Mouse (Mus musculus): Measurements from ENCODE around the gene Pyroxd2. TPM values are rescaled to one million over a fixed set of nuclear protein-coding genes. Genes with fewer than 3 reads are reported as not detected.

Gene Pyroxd2
- polyA plus RNA-seq, 1 experiment from 2014 or later, result 1.5 TPM

- no peak overlapping the region for H3K4me2 ChIP-seq (ENCODE audit: low read length)
- peak; percentile 17 for DNase-seq
- H3K4me1 ChIP-seq (ENCODE audit: control insufficient read depth, insufficient read depth, low read length), result peaks cover 9% of the 10 kb centered on the region; the same call in 1 of the 2 replicates
- H3K27me3 ChIP-seq (ENCODE audit: control insufficient read depth, insufficient read depth, low read length), result no peaks in the 10 kb centered on the region
- no peaks in the 10 kb centered on the region for H3K36me3 ChIP-seq (ENCODE audit: control insufficient read depth, insufficient read depth, low read length)
- no peaks in the 10 kb centered on the region for H3K9me3 ChIP-seq (ENCODE audit: control insufficient read depth, low read length)
- H3K27ac ChIP-seq (replicated peaks; ENCODE audit: low read depth, low read length), result no peak overlapping the region
- no peak overlapping the region for H3K9ac ChIP-seq (replicated peaks; ENCODE audit: low read length)
- no peak for ATAC-seq (ENCODE audit: low FRiP score, low TSS enrichment)
- H3K4me3 ChIP-seq (replicated peaks; ENCODE audit: low read depth, low read length), result no peak overlapping the region
- WGBS, result 80% methylated on average over 15 of the region's 15 CpGs
Observed at GRCm38 (mm10) chr19:42755148-42755870, 2.7 kb upstream of the Pyroxd2 start.

- H3K36me3 ChIP-seq (ENCODE audit: control insufficient read depth, insufficient read depth, low read length), result no peaks in the 10 kb centered on the region
- peaks cover 9% of the 10 kb centered on the region; the same call in 1 of the 2 replicates for H3K4me1 ChIP-seq (ENCODE audit: control insufficient read depth, insufficient read depth, low read length)
- no peaks in the 10 kb centered on the region for H3K9me3 ChIP-seq (ENCODE audit: control insufficient read depth, low read length)
- DNase-seq, result peak; percentile 72
- ATAC-seq (ENCODE audit: low FRiP score, low TSS enrichment), result peak; percentile 25; the same call in 1 of the 2 replicates
- H3K4me3 ChIP-seq (replicated peaks; ENCODE audit: low read depth, low read length), result no peak overlapping the region
- no peaks in the 10 kb centered on the region for H3K27me3 ChIP-seq (ENCODE audit: control insufficient read depth, insufficient read depth, low read length)
- WGBS, result 30% methylated on average over 11 of the region's 11 CpGs
- H3K27ac ChIP-seq (replicated peaks; ENCODE audit: low read depth, low read length), result peak overlapping the region; percentile 58; the same call in 1 of the 2 replicates
- no peak overlapping the region for H3K9ac ChIP-seq (replicated peaks; ENCODE audit: low read length)
- peak overlapping the region; percentile 50 for H3K4me2 ChIP-seq (ENCODE audit: low read length)
Observed at GRCm38 (mm10) chr19:42753141-42753917, 754 bp upstream of the Pyroxd2 start.

DNA sequence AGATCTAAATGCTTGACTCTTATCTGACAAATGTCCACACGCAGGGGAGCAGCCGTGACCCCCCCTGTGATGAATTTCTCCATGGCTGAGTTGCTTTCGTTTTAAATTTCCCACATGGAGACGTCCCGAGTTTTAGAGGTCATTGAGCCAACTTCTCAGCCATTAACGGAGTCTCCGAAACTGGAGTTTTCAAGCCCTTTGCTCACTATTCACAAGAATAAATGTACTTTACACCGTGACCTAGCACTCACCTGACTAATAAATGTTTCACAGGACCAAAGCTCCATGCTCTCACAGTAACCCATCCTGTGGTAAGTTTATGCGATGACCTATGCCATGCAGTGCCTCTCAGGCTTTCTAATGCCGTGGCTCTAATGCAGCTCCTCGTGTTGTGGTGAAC, 2.4 kb downstream of the Pyroxd2 start:
- Histone ChIP-seq H3K27me3 (ENCODE audit: control insufficient read depth, insufficient read depth, low read length) (no peaks in the 10 kb centered on the region), H3K4me1 (ENCODE audit: control insufficient read depth, insufficient read depth, low read length) (peaks cover 9% of the 10 kb centered on the region; the same call in 1 of the 2 replicates), H3K27ac (replicated peaks; ENCODE audit: low read depth, low read length) (no peak overlapping the region), H3K36me3 (ENCODE audit: control insufficient read depth, insufficient read depth, low read length) (no peaks in the 10 kb centered on the region), H3K4me2 (ENCODE audit: low read length) (no peak overlapping the region), H3K9me3 (ENCODE audit: control insufficient read depth, low read length) (no peaks in the 10 kb centered on the region), H3K4me3 (replicated peaks; ENCODE audit: low read depth, low read length) (no peak overlapping the region), H3K9ac (replicated peaks; ENCODE audit: low read length) (no peak overlapping the region)
- ATAC-seq (ENCODE audit: low FRiP score, low TSS enrichment) (no peak), DNase-seq (no peak)
- 80% methylated on average over 11 of the region's 11 CpGs for WGBS

GRCm38 (mm10) chr19:42746702-42747101, 5.9 kb downstream of the Pyroxd2 start:
- H3K27ac ChIP-seq (replicated peaks; ENCODE audit: low read depth, low read length), result no peak overlapping the region
- H3K4me3 ChIP-seq (replicated peaks; ENCODE audit: low read depth, low read length), result no peak overlapping the region
- no peaks in the 10 kb centered on the region for H3K36me3 ChIP-seq (ENCODE audit: control insufficient read depth, insufficient read depth, low read length)
- H3K9me3 ChIP-seq (ENCODE audit: control insufficient read depth, low read length), result no peaks in the 10 kb centered on the region
- H3K4me1 ChIP-seq (ENCODE audit: control insufficient read depth, insufficient read depth, low read length), result peaks cover 10% of the 10 kb centered on the region; the same call in 1 of the 2 replicates
- H3K4me2 ChIP-seq (ENCODE audit: low read length), result no peak overlapping the region
- DNase-seq (no peak), ATAC-seq (ENCODE audit: low FRiP score, low TSS enrichment) (no peak)
- H3K27me3 ChIP-seq (ENCODE audit: control insufficient read depth, insufficient read depth, low read length), result no peaks in the 10 kb centered on the region
- no peak overlapping the region for H3K9ac ChIP-seq (replicated peaks; ENCODE audit: low read length)
- WGBS, result 88% methylated on average over 8 of the region's 8 CpGs

GRCm38 (mm10) chr19:42745869-42746224, 6.7 kb downstream of the Pyroxd2 start:
- Histone ChIP-seq H3K4me3 (replicated peaks; ENCODE audit: low read depth, low read length) (no peak overlapping the region), H3K4me2 (ENCODE audit: low read length) (no peak overlapping the region), H3K27ac (replicated peaks; ENCODE audit: low read depth, low read length) (no peak overlapping the region), H3K4me1 (ENCODE audit: control insufficient read depth, insufficient read depth, low read length) (peaks cover 7% of the 10 kb centered on the region; the same call in 1 of the 2 replicates), H3K9ac (replicated peaks; ENCODE audit: low read length) (no peak overlapping the region), H3K9me3 (ENCODE audit: control insufficient read depth, low read length) (no peaks in the 10 kb centered on the region), H3K27me3 (ENCODE audit: control insufficient read depth, insufficient read depth, low read length) (no peaks in the 10 kb centered on the region), H3K36me3 (ENCODE audit: control insufficient read depth, insufficient read depth, low read length) (no peaks in the 10 kb centered on the region)
- 90% methylated on average over 4 of the region's 4 CpGs for WGBS
- DNase-seq (no peak), ATAC-seq (ENCODE audit: low FRiP score, low TSS enrichment) (no peak)

GRCm38 (mm10) chr19:42745084-42745868, 7.3 kb downstream of the Pyroxd2 start:
- no peak for DNase-seq
- Histone ChIP-seq H3K4me1 (ENCODE audit: control insufficient read depth, insufficient read depth, low read length) (peaks cover 7% of the 10 kb centered on the region; the same call in 1 of the 2 replicates), H3K9ac (replicated peaks; ENCODE audit: low read length) (no peak overlapping the region), H3K4me3 (replicated peaks; ENCODE audit: low read depth, low read length) (no peak overlapping the region), H3K9me3 (ENCODE audit: control insufficient read depth, low read length) (no peaks in the 10 kb centered on the region), H3K4me2 (ENCODE audit: low read length) (no peak overlapping the region), H3K36me3 (ENCODE audit: control insufficient read depth, insufficient read depth, low read length) (no peaks in the 10 kb centered on the region), H3K27me3 (ENCODE audit: control insufficient read depth, insufficient read depth, low read length) (no peaks in the 10 kb centered on the region), H3K27ac (replicated peaks; ENCODE audit: low read depth, low read length) (no peak overlapping the region)
- ATAC-seq (ENCODE audit: low FRiP score, low TSS enrichment), result no peak
- 72% methylated on average over 9 of the region's 9 CpGs for WGBS

DNA sequence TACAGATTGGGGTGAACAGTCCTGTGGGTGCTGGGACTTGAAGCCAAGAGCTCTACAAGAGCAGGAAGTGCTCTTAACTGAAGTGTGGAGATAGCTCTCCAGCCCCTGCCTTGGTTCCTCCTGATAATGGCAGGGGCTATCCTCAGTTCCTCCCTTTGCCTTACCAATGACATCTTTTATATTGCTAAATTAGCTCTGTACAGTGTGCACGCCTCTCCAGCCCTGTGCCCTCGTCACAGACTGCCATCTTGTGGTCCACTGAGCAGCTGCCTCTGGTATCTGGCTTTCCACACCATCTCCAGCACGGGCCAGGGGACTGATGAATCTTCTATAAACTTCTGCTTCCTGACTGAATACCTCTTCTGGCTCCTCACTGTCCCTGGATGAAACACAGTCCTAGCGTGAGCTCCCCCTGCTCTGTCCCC, 8.4 kb downstream of the Pyroxd2 start:
- ATAC-seq (ENCODE audit: low FRiP score, low TSS enrichment), result peak; percentile 63; the same call in 1 of the 2 replicates
- peak; percentile 79 for DNase-seq
- peaks cover 7% of the 10 kb centered on the region; the same call in 1 of the 2 replicates for H3K4me1 ChIP-seq (ENCODE audit: control insufficient read depth, insufficient read depth, low read length)
- no peaks in the 10 kb centered on the region for H3K27me3 ChIP-seq (ENCODE audit: control insufficient read depth, insufficient read depth, low read length)
- H3K4me2 ChIP-seq (ENCODE audit: low read length), result no peak overlapping the region
- 28% methylated on average over 4 of the region's 4 CpGs for WGBS
- no peaks in the 10 kb centered on the region for H3K36me3 ChIP-seq (ENCODE audit: control insufficient read depth, insufficient read depth, low read length)
- no peak overlapping the region for H3K9ac ChIP-seq (replicated peaks; ENCODE audit: low read length)
- no peak overlapping the region for H3K27ac ChIP-seq (replicated peaks; ENCODE audit: low read depth, low read length)
- H3K4me3 ChIP-seq (replicated peaks; ENCODE audit: low read depth, low read length), result no peak overlapping the region
- no peaks in the 10 kb centered on the region for H3K9me3 ChIP-seq (ENCODE audit: control insufficient read depth, low read length)

GRCm38 (mm10) chr19:42743261-42743660, 9.3 kb downstream of the Pyroxd2 start:
- Histone ChIP-seq H3K27ac (replicated peaks; ENCODE audit: low read depth, low read length) (no peak overlapping the region), H3K4me2 (ENCODE audit: low read length) (no peak overlapping the region), H3K4me3 (replicated peaks; ENCODE audit: low read depth, low read length) (no peak overlapping the region), H3K36me3 (ENCODE audit: control insufficient read depth, insufficient read depth, low read length) (no peaks in the 10 kb centered on the region), H3K27me3 (ENCODE audit: control insufficient read depth, insufficient read depth, low read length) (no peaks in the 10 kb centered on the region), H3K9ac (replicated peaks; ENCODE audit: low read length) (no peak overlapping the region), H3K4me1 (ENCODE audit: control insufficient read depth, insufficient read depth, low read length) (peaks cover 7% of the 10 kb centered on the region; the same call in 1 of the 2 replicates), H3K9me3 (ENCODE audit: control insufficient read depth, low read length) (no peaks in the 10 kb centered on the region)
- WGBS, result 56% methylated on average over 16 of the region's 16 CpGs
- DNase-seq, result no peak
- ATAC-seq (ENCODE audit: low FRiP score, low TSS enrichment), result no peak; the same call in 1 of the 2 replicates

All from midbrain, embryonic 14.5 days (tissue).